Mouse (Mus musculus): ENCODE data around the gene Gzmd. TPM values are rescaled to one million over a fixed set of nuclear protein-coding genes. Genes with fewer than 3 reads are reported as not detected.

The Gzmd gene
- total RNA-seq, 1 experiment, result 0.89 TPM

- DNase-seq (ENCODE audit: low read depth, low spot score), result no peak
- TF ChIP-seq CHD2 (IDR thresholded peaks at IDR 0.05; ENCODE audit: low read depth, low read length) (no peak), MAFK (IDR thresholded peaks at IDR 0.05; ENCODE audit: insufficient read depth, low read depth, low read length) (no peak), ZNF384 (IDR thresholded peaks at IDR 0.05; ENCODE audit: low read depth, low read length) (no peak), ZC3H11A (IDR thresholded peaks at IDR 0.05; ENCODE audit: borderline replicate concordance, low read depth, low read length) (no peak)
- Histone ChIP-seq H3K36me3 (ENCODE audit: control insufficient read depth, insufficient read depth, low read length, poor library complexity, severe bottlenecking) (no peaks in the 10 kb centered on the region), H3K9me3 (ENCODE audit: control insufficient read depth, insufficient read depth, low read depth, low read length) (no peaks in the 10 kb centered on the region), H3K4me3 (ENCODE audit: insufficient read depth in 1 of 2, low read depth in 1 of 2, low read length in 2 of 2, poor library complexity in 1 of 2, severe bottlenecking in 1 of 2) (no peak overlapping the region), H3K4me1 (ENCODE audit: control insufficient read depth in 2 of 2, insufficient read depth in 2 of 2, low read length in 2 of 2, poor library complexity in 1 of 2) (no peaks in the 10 kb centered on the region), H3K9ac (ENCODE audit: insufficient read depth, low read depth, low read length, poor library complexity, severe bottlenecking) (no peak overlapping the region), H3K27ac (ENCODE audit: insufficient read depth, low read depth, low read length, poor library complexity, severe bottlenecking) (no peak overlapping the region)
- in situ Hi-C loops (cut with MboI; ENCODE audit: low sequenced_read_pairs in 2 of 2, unreplicated experiment in 2 of 2), result no loop called here
Measured at GRCm38 (mm10) chr14:56105447-56106180, 26.8 kb downstream of the Gzmd start.

- Histone ChIP-seq H3K4me3 (ENCODE audit: insufficient read depth in 1 of 2, low read depth in 1 of 2, low read length in 2 of 2, poor library complexity in 1 of 2, severe bottlenecking in 1 of 2) (no peak overlapping the region), H3K36me3 (ENCODE audit: control insufficient read depth, insufficient read depth, low read length, poor library complexity, severe bottlenecking) (no peaks in the 10 kb centered on the region), H3K27ac (ENCODE audit: insufficient read depth, low read depth, low read length, poor library complexity, severe bottlenecking) (no peak overlapping the region), H3K9ac (ENCODE audit: insufficient read depth, low read depth, low read length, poor library complexity, severe bottlenecking) (no peak overlapping the region), H3K9me3 (ENCODE audit: control insufficient read depth, insufficient read depth, low read depth, low read length) (no peaks in the 10 kb centered on the region), H3K4me1 (ENCODE audit: control insufficient read depth in 2 of 2, insufficient read depth in 2 of 2, low read length in 2 of 2, poor library complexity in 1 of 2) (no peaks in the 10 kb centered on the region)
- no peak for TF ChIP-seq MAFK (IDR thresholded peaks at IDR 0.05; ENCODE audit: insufficient read depth, low read depth, low read length)
- no peak for TF ChIP-seq HCFC1 (IDR thresholded peaks at IDR 0.05; ENCODE audit: borderline replicate concordance, insufficient read depth, low read length)
- no peak for TF ChIP-seq ZNF384 (IDR thresholded peaks at IDR 0.05; ENCODE audit: low read depth, low read length)
- no peak for TF ChIP-seq CHD2 (IDR thresholded peaks at IDR 0.05; ENCODE audit: low read depth, low read length)
- TF ChIP-seq ZC3H11A (IDR thresholded peaks at IDR 0.05; ENCODE audit: borderline replicate concordance, low read depth, low read length), result no peak
- in situ Hi-C loops (cut with MboI; ENCODE audit: low sequenced_read_pairs in 2 of 2, unreplicated experiment in 2 of 2), result no loop called here
- no peak for DNase-seq (ENCODE audit: low read depth, low spot score)
Measured at GRCm38 (mm10) chr14:56105016-56105415, 27.4 kb downstream of the Gzmd start.

GRCm38 (mm10) chr14:56103452-56103851 is 29.0 kb downstream of the Gzmd start:
- DNase-seq (ENCODE audit: low read depth, low spot score), result no peak

GRCm38 (mm10) chr14:56102386-56102785 is 30.0 kb downstream of the Gzmd start, which contains the start of gene Ctsg:
Ctsg (minus strand) TSS chr14:56102574.
- Histone ChIP-seq H3K9me3 (ENCODE audit: control insufficient read depth, insufficient read depth, low read depth, low read length) (no peaks in the 10 kb centered on the region), H3K27ac (ENCODE audit: insufficient read depth, low read depth, low read length, poor library complexity, severe bottlenecking) (no peak within 1 kb of the TSS), H3K4me3 (ENCODE audit: insufficient read depth in 1 of 2, low read depth in 1 of 2, low read length in 2 of 2, poor library complexity in 1 of 2, severe bottlenecking in 1 of 2) (no peak within 1 kb of the TSS), H3K4me1 (ENCODE audit: control insufficient read depth in 2 of 2, insufficient read depth in 2 of 2, low read length in 2 of 2, poor library complexity in 1 of 2) (no peaks in the 10 kb centered on the region), H3K9ac (ENCODE audit: insufficient read depth, low read depth, low read length, poor library complexity, severe bottlenecking) (no peak within 1 kb of the TSS), H3K36me3 (ENCODE audit: control insufficient read depth, insufficient read depth, low read length, poor library complexity, severe bottlenecking) (no peaks in the 10 kb centered on the region)
- TF ChIP-seq ZNF384 (IDR thresholded peaks at IDR 0.05; ENCODE audit: low read depth, low read length), result no peak
- TF ChIP-seq HCFC1 (IDR thresholded peaks at IDR 0.05; ENCODE audit: borderline replicate concordance, insufficient read depth, low read length), result no peak
- no peak for TF ChIP-seq CHD2 (IDR thresholded peaks at IDR 0.05; ENCODE audit: low read depth, low read length)
- no peak for TF ChIP-seq ZC3H11A (IDR thresholded peaks at IDR 0.05; ENCODE audit: borderline replicate concordance, low read depth, low read length)
- no peak for TF ChIP-seq MAFK (IDR thresholded peaks at IDR 0.05; ENCODE audit: insufficient read depth, low read depth, low read length)
- DNase-seq (ENCODE audit: low read depth, low spot score), result no peak
- in situ Hi-C loops (cut with MboI; ENCODE audit: low sequenced_read_pairs in 2 of 2, unreplicated experiment in 2 of 2), result no loop called here

More at GRCm38 (mm10) chr14:56103452-56103851, 29.0 kb downstream of the Gzmd start:
- no peaks in the 10 kb centered on the region for H3K4me1 ChIP-seq (ENCODE audit: control insufficient read depth in 2 of 2, insufficient read depth in 2 of 2, low read length in 2 of 2, poor library complexity in 1 of 2)
- no peak for TF ChIP-seq HCFC1 (IDR thresholded peaks at IDR 0.05; ENCODE audit: borderline replicate concordance, insufficient read depth, low read length)
- no peak for TF ChIP-seq ZC3H11A (IDR thresholded peaks at IDR 0.05; ENCODE audit: borderline replicate concordance, low read depth, low read length)
- TF ChIP-seq CHD2 (IDR thresholded peaks at IDR 0.05; ENCODE audit: low read depth, low read length), result no peak
- TF ChIP-seq MAFK (IDR thresholded peaks at IDR 0.05; ENCODE audit: insufficient read depth, low read depth, low read length), result no peak
- no peaks in the 10 kb centered on the region for H3K9me3 ChIP-seq (ENCODE audit: control insufficient read depth, insufficient read depth, low read depth, low read length)
- H3K4me3 ChIP-seq (ENCODE audit: insufficient read depth in 1 of 2, low read depth in 1 of 2, low read length in 2 of 2, poor library complexity in 1 of 2, severe bottlenecking in 1 of 2), result no peak overlapping the region
- no peak overlapping the region for H3K9ac ChIP-seq (ENCODE audit: insufficient read depth, low read depth, low read length, poor library complexity, severe bottlenecking)
- H3K27ac ChIP-seq (ENCODE audit: insufficient read depth, low read depth, low read length, poor library complexity, severe bottlenecking), result no peak overlapping the region
- in situ Hi-C loops (cut with MboI; ENCODE audit: low sequenced_read_pairs in 2 of 2, unreplicated experiment in 2 of 2), result no loop called here
- H3K36me3 ChIP-seq (ENCODE audit: control insufficient read depth, insufficient read depth, low read length, poor library complexity, severe bottlenecking), result no peaks in the 10 kb centered on the region

All from ES-E14 (cell line).